Mouse (Mus musculus) neural tube, embryonic 10.5 days (tissue): ENCODE data around the gene Cacng6.

Experiments
- DNase-seq: peaks from one replicate; pipeline ENCODE4 v3.0.0-alpha.2; 2017; ENCODE audit warnings: low spot score; ENCODE audit errors: extremely low spot score

Cacng6 gene

DNA sequence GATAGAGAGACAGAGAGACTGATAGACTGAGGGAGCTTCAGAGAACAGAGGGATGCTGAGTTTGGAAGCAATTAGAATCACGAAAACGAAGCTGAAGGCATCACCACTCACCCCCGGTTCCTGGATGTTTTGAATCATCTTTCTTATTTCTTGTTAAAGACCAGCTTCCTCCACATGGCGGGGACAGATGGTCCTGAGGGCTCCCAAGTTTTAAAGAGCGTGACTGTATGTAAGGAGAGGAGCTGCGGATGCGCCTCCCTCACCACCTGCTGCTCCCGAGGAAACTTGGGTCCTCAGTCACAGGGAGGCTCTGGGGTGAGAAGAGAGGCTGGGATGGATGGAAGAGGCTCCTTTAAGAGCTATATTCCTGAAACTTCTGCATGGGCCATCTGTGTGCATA, 36.3 kb downstream of the Cacng6 start:
- DNase-seq = no peak

DNA sequence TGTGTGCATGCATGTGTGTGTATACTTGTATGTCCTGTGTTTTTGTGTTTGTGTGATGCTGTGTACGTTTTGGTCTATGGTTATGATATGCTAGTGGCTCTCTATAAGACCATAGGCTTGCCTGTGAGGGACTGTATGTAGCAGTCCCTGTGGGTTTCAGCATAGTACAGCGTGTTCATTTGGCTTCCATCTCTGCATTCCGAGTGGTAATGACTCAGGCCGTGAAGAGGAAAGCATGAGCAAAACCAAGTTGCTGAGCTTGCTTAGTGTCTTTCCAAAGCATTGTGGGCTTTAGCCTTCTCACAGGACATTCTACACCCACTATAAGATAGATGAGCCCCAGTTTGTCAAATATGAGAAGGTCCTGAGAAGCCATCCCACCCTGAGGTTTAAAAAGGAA, 39.3 kb downstream of the Cacng6 start:
- no peak for DNase-seq

DNA sequence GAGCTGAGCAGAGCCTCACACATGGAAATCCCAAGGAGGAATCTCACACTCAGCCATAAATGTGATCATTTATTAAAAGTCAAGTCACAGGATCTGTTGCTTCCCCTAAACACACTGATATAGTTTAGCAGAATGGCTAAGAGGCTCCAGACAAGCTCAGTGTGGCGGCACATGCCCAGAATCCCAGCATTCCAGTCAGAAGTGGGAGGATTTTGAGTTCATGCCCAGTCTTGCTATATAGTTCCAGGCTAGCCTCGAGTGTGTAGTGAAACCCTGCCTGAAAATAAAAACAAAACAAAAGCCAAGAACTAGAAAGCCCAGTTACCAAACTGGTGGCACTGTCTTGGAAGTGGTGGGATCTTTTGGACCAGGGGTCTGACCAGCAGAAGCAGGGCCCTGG, 44.6 kb downstream of the Cacng6 start:
- no peak for DNase-seq

DNA sequence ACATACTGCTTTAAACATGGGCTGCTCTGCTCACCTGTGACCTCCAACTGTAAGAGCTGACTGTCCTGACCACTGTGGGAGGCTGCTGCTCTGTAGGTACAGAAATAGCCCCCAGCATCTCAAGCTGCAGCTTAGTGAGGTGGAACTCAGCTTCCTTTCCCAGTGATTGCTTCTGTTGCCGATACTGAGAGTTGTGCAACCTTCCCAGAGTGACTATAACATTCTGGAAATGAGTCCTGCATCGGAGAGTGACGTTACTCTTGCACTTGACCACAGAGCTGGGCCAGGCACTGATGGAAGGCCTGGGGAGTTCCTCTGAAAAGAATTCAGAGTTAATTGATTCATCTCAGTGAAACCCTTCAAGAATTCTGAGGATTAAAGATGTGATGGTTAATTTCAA, 48.8 kb downstream of the Cacng6 start:
- no peak for DNase-seq

DNA sequence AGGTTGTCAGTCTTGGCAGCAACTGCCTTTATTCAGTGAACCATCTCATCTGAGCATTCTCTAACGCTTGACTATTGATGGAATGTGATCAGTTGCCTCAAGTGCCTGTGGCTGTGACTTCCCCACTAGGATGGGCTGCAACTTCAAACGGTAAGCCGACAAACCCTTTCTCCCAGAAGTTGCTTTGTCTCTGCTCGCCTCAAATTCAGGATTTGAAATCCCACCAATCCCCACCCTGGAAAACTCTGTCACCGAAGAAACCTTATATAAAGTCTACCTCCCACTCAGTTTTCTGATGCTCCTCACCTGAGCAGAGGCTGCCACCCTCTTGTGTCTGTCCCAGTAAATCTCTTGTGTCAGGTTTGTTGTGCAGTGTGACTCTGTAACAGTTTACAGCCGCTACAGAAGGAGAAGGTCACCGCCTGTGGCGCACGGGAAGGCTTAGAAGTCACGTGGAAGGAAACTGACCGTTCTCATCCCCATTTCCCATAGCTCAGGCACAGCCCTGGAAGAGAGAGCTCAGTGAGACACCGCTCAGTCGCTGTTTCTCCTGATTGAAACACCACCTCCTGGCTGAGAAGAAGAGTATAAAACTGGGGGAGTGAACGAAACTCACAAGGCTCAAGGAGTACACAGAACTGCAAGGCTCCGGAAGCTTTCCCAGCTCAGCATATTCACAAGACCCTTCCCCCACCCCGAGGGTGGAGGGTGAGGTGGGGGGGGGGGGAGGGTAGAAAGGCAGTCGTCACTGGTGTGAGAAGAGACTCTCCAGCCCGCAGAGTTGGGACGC, 50.5 kb downstream of the Cacng6 start:
- DNase-seq = peak; percentile 36

DNA sequence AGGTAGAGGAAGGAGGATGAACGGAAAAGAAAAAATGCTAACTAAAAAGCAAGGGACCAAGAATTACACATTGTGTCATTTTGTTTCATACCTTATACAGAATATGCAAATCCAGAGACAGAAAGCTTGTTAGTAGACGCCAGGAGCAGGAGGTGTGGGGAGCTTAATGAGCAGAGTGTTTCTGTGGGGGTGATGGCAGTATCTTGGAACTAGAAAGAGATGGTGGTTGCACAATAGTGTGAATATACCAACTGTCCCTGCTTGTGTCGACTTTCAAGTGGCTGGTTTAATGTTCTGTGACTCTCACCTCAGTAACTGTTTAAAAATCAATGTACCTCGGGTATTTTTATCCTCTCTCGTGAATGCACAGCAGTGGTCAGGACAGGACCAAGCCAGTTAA, 52.7 kb downstream of the Cacng6 start:
- no peak for DNase-seq

DNA sequence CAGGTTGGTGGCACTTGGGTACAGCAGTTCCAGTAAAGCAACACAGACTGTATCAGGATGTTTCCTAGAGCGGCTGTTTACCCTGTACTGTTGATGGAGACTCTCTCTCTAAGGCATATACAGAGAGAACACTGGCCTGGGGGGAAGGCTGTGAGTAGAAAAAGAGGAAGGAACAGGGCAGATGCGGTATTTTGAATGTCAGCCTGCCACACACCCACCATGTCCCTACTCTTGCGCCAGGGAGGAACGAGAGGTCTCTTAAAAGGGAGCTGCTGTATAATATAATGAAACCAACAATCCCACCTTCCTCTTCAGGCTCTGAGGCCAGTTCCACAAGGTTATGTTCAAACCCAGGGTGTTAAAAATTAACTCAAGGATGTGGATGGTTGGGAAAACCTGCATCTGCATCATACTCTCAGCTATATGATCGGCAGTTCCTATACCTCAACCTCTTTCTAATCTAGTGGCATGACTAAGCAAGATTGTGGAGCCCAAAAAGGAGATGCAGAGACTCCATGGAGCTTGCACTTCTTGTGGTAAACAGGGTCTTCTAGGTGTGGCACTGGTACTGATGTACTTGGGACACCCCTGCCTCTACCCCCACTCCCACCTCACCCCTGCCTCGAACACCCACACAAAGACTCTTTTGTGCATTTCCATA, 58.1 kb downstream of the Cacng6 start:
- DNase-seq = no peak
